Mouse (Mus musculus): ENCODE measurements around the gene Vmn2r1.

GRCm38 (mm10) chr3:64039818-64040784 lies 41.2 kb upstream of the Vmn2r1 start:
- TF ChIP-seq CTCF (IDR thresholded peaks at IDR 0.05; ENCODE audit: extremely low read depth, insufficient read depth, low read length) (peak; percentile 70), POLR2A (IDR thresholded peaks at IDR 0.05; ENCODE audit: extremely low read depth, insufficient read depth, low read length) (no peak)

All from cortical plate, adult 2 months (tissue).